Mouse (Mus musculus): Measurements from ENCODE around the gene Unc5cl. TPM values are rescaled to one million over a fixed set of nuclear protein-coding genes. Genes with fewer than 3 reads are reported as not detected.
"Not testable (repeated sequence)": the region's sequence is repeated elsewhere in the genome, so short reads cannot be mapped to it uniquely, and the experiment has no call there.

Unc5cl gene
- polyA plus RNA-seq, 1 experiment from 2014 or later: 0.27 TPM

GRCm38 (mm10) chr17:48457971-48458653 lies 3.4 kb downstream of the Unc5cl start:
- Histone ChIP-seq H3K27ac (no peak overlapping the region), H3K36me3 (replicated peaks) (no peaks in the 10 kb centered on the region), H3K9me3 (no peaks in the 10 kb centered on the region), H3K4me1 (peaks cover 9% of the 10 kb centered on the region; the same call in 1 of the 2 replicates), H3K27me3 (ENCODE audit: poor library complexity, severe bottlenecking) (no peaks in the 10 kb centered on the region), H3K4me3 (no peak overlapping the region)
- DNase-seq (ENCODE audit: extremely low spot score, low spot score): no peak
- 88% methylated on average over 13 of the region's 13 CpGs for WGBS

DNA sequence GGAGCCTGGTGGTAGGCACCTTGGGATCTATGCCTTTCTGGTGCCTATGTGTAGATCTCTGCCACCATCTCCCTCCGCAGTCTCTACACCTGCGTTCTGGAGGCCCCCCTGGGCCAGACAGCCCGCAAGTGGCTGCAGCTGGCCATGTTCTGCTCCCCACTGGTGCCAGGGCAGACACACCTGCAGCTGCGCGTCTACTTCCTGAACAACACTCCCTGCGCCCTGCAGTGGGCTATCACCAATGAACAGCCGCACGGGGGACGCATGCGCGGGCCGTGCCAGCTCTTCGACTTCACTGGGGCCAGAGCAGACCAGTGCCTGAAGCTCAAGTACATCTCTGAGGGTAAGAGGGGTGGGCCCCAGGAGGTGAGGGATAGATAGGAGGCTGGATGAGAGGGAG lies 7.4 kb downstream of the Unc5cl start:
- Histone ChIP-seq H3K9me3 (no peaks in the 10 kb centered on the region; the same call in 1 of the 2 replicates), H3K4me1 (peaks cover 4% of the 10 kb centered on the region), H3K4me3 (no peak overlapping the region), H3K36me3 (replicated peaks) (no peaks in the 10 kb centered on the region), H3K27ac (no peak overlapping the region), H3K27me3 (ENCODE audit: poor library complexity, severe bottlenecking) (peaks cover 15% of the 10 kb centered on the region)
- WGBS: 95% methylated on average over 13 of the region's 13 CpGs
- DNase-seq (ENCODE audit: extremely low spot score, low spot score): no peak

GRCm38 (mm10) chr17:48463391-48463790 lies 8.7 kb downstream of the Unc5cl start:
- H3K9me3 ChIP-seq: no peaks in the 10 kb centered on the region; the same call in 1 of the 2 replicates
- peaks cover 16% of the 10 kb centered on the region for H3K4me1 ChIP-seq
- H3K27me3 ChIP-seq (ENCODE audit: poor library complexity, severe bottlenecking): peaks cover 19% of the 10 kb centered on the region
- WGBS: 94% methylated on average over 4 of the region's 4 CpGs
- DNase-seq (ENCODE audit: extremely low spot score, low spot score): no peak
- no peak overlapping the region for H3K27ac ChIP-seq
- H3K36me3 ChIP-seq (replicated peaks): no peaks in the 10 kb centered on the region
- no peak overlapping the region for H3K4me3 ChIP-seq

DNA sequence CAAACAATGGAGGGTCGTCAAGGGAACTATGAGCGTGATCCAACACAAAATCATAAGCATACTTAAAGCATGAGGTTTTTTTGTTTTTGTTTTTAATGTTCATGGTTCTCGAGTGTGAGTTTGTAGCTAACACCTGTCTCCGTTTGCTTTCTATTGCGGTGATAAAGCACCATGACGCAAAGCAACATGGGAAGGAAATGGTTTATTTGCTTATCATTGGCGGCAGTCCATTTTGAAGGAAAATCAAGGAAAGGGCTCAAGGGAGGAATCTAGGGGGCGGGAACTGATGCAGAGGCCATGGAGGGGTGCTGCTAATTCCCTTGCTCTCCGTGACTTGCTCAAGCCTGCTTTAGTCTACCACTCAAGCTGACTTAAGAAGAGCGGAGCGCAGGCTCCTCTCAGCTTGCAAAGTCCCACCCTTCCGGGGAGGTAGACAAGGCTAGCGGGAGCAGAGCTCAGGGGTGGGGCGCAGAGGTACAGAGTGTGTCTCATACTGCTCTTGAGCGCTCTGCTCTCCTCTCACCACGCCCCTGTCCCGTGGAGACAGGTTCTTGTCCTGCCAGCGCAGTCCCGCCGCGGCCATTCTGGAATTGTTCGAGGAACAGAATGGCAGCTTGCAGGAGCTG lies 12.2 kb downstream of the Unc5cl start:
- H3K9me3 ChIP-seq: no peaks in the 10 kb centered on the region; the same call in 1 of the 2 replicates
- peaks cover 19% of the 10 kb centered on the region for H3K4me1 ChIP-seq
- 48% methylated on average over 22 of the region's 22 CpGs for WGBS
- peak overlapping the region; percentile 58; the same call in 1 of the 2 replicates for H3K27ac ChIP-seq
- H3K4me3 ChIP-seq: peak overlapping the region; percentile 28
- no peak for DNase-seq (ENCODE audit: extremely low spot score, low spot score)
- H3K36me3 ChIP-seq (replicated peaks): no peaks in the 10 kb centered on the region
- peaks cover 19% of the 10 kb centered on the region for H3K27me3 ChIP-seq (ENCODE audit: poor library complexity, severe bottlenecking)

DNA sequence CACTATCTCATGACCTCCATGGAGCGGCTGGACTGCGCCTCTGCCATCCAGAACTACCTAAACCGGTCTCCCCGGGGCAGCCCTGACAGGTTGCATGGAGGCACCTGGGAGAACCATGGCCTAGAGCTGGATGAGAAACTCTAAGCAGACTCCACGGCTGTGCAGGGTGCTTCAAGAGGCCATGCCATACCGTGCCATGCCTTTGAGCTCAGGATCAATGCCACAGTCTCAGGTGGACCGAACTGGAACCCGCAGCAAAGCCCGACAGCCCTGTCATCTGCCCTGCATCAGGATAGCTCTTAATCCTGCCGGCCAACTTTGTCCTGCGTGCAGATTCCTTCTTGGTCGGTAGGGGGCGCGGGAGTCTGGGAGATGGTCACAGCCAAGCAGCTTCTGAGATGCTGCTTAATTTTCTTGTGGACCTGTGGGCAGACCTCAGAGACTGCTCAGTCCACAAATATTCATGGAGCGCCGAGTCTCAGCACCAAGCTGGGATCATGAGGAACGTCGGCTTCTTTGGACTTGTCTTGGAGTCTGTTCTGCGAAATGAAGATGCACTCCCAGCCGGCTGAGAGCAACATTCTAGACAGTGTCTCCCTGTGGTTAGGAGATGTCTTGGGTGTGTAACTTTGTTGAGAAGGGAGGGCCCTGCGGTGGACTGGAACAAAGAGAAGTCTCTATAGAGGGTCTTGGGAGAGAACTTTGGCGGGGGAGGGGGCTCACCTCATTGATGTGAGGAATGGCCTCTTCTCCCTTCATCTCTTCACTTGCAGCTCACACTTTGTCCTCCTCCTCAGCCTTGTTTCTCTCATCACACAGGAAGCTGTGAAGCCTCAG lies 12.9 kb downstream of the Unc5cl start:
- Histone ChIP-seq H3K4me3 (peak overlapping the region; percentile 28), H3K4me1 (peaks cover 19% of the 10 kb centered on the region), H3K27ac (peak overlapping the region; percentile 58; the same call in 1 of the 2 replicates), H3K9me3 (no peaks in the 10 kb centered on the region; the same call in 1 of the 2 replicates), H3K27me3 (ENCODE audit: poor library complexity, severe bottlenecking) (peaks cover 19% of the 10 kb centered on the region), H3K36me3 (replicated peaks) (no peaks in the 10 kb centered on the region)
- DNase-seq (ENCODE audit: extremely low spot score, low spot score): peak; percentile 88
- 13% methylated on average over 22 of the region's 22 CpGs for WGBS

- not testable (repeated sequence) for DNase-seq (ENCODE audit: extremely low spot score, low spot score); H3K4me3 ChIP-seq; H3K27ac ChIP-seq; H3K36me3 ChIP-seq (replicated peaks); H3K27me3 ChIP-seq (ENCODE audit: poor library complexity, severe bottlenecking); H3K9me3 ChIP-seq; H3K4me1 ChIP-seq
- 90% methylated on average over 6 of the region's 6 CpGs for WGBS
Observed at GRCm38 (mm10) chr17:48474282-48474681, 19.6 kb downstream of the Unc5cl start.

DNA sequence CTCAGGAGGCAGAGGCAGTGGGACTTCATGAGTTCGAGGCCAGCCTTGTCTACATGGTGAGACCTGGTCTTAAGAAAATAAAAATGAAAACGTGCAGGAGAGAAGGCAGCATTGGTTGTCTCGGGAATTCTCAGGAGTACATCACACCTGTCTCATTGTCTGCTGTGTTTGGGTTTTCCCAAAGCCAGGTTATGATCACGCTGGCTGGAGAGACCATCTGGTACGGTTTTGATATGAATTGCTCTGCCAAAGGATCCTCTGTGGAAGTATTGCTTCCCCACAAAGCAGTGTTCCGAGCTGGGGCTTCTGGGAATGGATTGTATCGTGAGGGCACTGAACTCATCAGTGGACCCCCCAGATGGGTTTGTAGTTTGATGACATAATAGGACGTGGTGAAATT lies 20.7 kb downstream of the Unc5cl start:
- no peaks in the 10 kb centered on the region for H3K36me3 ChIP-seq (replicated peaks)
- 85% methylated on average over 8 of the region's 8 CpGs for WGBS
- no peak overlapping the region for H3K27ac ChIP-seq
- H3K4me3 ChIP-seq: no peak overlapping the region
- no peaks in the 10 kb centered on the region for H3K4me1 ChIP-seq
- no peaks in the 10 kb centered on the region for H3K27me3 ChIP-seq (ENCODE audit: poor library complexity, severe bottlenecking)
- DNase-seq (ENCODE audit: extremely low spot score, low spot score): no peak
- H3K9me3 ChIP-seq: no peaks in the 10 kb centered on the region

DNA sequence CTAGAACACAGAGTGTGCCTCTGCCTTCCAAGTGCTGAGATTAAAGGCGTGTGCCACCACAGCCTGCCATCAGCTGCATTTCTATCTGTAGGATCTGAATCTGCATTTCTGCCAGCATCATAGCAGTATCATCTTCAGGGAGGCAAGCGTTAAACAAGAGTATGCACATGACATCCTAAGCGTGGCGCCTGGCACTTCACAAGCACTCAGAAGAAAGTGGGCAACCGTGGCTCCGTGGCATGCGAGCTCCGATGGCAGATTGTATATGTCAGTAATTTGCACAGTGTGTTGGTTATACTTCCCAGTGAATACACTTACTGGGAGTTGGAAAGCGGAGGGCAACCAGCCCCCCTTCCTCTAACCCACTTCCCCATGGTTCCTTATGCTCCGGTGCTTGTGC lies 25.3 kb downstream of the Unc5cl start:
- DNase-seq (ENCODE audit: extremely low spot score, low spot score): no peak
- no peak overlapping the region for H3K4me3 ChIP-seq
- no peaks in the 10 kb centered on the region for H3K36me3 ChIP-seq (replicated peaks)
- no peaks in the 10 kb centered on the region for H3K4me1 ChIP-seq
- WGBS: 89% methylated on average over 10 of the region's 10 CpGs
- no peaks in the 10 kb centered on the region for H3K27me3 ChIP-seq (ENCODE audit: poor library complexity, severe bottlenecking)
- H3K9me3 ChIP-seq: no peaks in the 10 kb centered on the region
- no peak overlapping the region for H3K27ac ChIP-seq

GRCm38 (mm10) chr17:48483764-48484163 lies 29.1 kb downstream of the Unc5cl start:
- H3K36me3 ChIP-seq (replicated peaks): no peaks in the 10 kb centered on the region
- H3K9me3 ChIP-seq: no peaks in the 10 kb centered on the region
- 85% methylated on average over 5 of the region's 5 CpGs for WGBS
- DNase-seq (ENCODE audit: extremely low spot score, low spot score): no peak
- H3K27me3 ChIP-seq (ENCODE audit: poor library complexity, severe bottlenecking): no peaks in the 10 kb centered on the region
- no peak overlapping the region for H3K27ac ChIP-seq
- no peaks in the 10 kb centered on the region for H3K4me1 ChIP-seq
- H3K4me3 ChIP-seq: no peak overlapping the region

GRCm38 (mm10) chr17:48484191-48484590 lies 29.5 kb downstream of the Unc5cl start:
- 95% methylated on average over 5 of the region's 5 CpGs for whole genome bisulfite sequencing
- no peaks in the 10 kb centered on the region for H3K4me1 ChIP-seq
- H3K27me3 ChIP-seq (ENCODE audit: poor library complexity, severe bottlenecking): no peaks in the 10 kb centered on the region
- H3K4me3 ChIP-seq: no peak overlapping the region
- no peak for DNase-seq (ENCODE audit: extremely low spot score, low spot score)
- H3K36me3 ChIP-seq (replicated peaks): no peaks in the 10 kb centered on the region
- no peaks in the 10 kb centered on the region for H3K9me3 ChIP-seq
- no peak overlapping the region for H3K27ac ChIP-seq

DNA sequence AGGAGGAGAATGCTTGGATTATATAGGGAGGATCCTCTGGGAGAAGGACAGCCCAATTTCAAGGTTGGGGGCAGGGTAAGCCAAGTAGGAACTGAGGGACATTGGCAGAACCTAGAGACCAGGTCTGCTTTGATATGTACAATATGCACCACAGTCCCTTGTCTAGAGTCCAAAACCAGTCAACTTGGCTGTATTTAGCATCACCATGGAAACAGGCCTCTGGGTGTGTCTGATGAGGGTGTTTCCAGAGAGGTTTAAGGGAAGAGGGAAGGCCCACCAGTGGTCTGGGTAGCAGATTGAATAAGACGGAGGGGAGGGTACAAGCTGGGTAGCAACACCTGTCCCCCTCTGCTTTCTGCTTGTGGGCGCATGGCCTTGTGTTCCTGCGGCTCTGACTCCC lies 34.8 kb downstream of the Unc5cl start:
- Histone ChIP-seq H3K9me3 (no peaks in the 10 kb centered on the region), H3K36me3 (replicated peaks) (no peaks in the 10 kb centered on the region), H3K27ac (no peak overlapping the region), H3K4me1 (no peaks in the 10 kb centered on the region), H3K27me3 (ENCODE audit: poor library complexity, severe bottlenecking) (no peaks in the 10 kb centered on the region), H3K4me3 (no peak overlapping the region)
- DNase-seq (ENCODE audit: extremely low spot score, low spot score): no peak
- WGBS: 91% methylated on average over 3 of the region's 3 CpGs

DNA sequence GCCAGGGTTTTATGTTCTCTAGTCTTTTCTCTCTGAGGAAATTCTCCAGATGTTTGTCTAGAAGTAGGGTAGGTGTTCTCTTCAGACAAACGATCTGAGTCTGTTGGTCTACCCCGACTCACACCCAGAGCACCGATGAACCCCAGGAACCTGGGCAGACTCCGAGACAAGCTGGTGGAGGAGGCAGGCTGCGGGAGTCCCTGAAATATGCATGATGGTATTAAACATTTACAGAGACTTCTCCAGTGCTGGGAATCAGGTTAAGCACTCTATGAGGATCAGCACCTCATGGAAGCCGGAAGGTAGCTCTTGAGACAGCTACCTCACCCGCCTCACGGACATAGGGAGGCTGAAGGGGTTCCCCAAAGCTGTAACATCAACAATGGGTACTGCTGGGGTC lies 37.9 kb downstream of the Unc5cl start:
- no peak for DNase-seq (ENCODE audit: extremely low spot score, low spot score)
- 92% methylated on average over 8 of the region's 8 CpGs for WGBS
- no peak overlapping the region for H3K27ac ChIP-seq

DNA sequence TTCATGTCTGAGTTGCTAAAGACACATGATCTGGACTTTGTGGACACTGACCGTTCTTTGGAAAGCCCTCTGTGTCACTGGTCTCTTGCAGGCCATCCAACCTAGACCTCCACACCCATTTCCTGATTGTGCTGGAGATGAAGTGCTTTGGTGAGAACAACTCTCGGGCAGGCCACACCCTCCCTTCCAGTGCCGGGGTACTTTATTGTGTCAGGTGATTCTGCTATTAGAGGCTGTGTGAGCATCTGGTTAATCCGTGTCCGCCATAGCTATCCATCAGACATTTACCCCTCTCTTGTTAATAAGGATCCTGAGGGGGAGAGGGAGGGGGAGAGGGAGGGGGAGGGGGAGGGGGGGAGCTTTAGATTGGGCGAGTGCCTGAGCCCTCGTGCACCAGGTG lies 38.9 kb downstream of the Unc5cl start:
- no peaks in the 10 kb centered on the region for H3K9me3 ChIP-seq
- 66% methylated on average over 7 of the region's 7 CpGs for WGBS
- H3K4me3 ChIP-seq: no peak overlapping the region
- no peaks in the 10 kb centered on the region for H3K4me1 ChIP-seq
- no peak overlapping the region for H3K27ac ChIP-seq
- no peaks in the 10 kb centered on the region for H3K36me3 ChIP-seq (replicated peaks)
- H3K27me3 ChIP-seq (ENCODE audit: poor library complexity, severe bottlenecking): no peaks in the 10 kb centered on the region
- no peak for DNase-seq (ENCODE audit: extremely low spot score, low spot score)

More for the DNA sequence above, 37.9 kb downstream of the Unc5cl start:
- no peaks in the 10 kb centered on the region for H3K9me3 ChIP-seq
- H3K4me1 ChIP-seq: no peaks in the 10 kb centered on the region
- H3K36me3 ChIP-seq (replicated peaks): no peaks in the 10 kb centered on the region
- H3K4me3 ChIP-seq: no peak overlapping the region
- H3K27me3 ChIP-seq (ENCODE audit: poor library complexity, severe bottlenecking): no peaks in the 10 kb centered on the region

Data from forebrain, embryonic 10.5 days (tissue).